Comparison of ENCODE assay signal across 8 mouse cellular contexts in the genomic region with DNA sequence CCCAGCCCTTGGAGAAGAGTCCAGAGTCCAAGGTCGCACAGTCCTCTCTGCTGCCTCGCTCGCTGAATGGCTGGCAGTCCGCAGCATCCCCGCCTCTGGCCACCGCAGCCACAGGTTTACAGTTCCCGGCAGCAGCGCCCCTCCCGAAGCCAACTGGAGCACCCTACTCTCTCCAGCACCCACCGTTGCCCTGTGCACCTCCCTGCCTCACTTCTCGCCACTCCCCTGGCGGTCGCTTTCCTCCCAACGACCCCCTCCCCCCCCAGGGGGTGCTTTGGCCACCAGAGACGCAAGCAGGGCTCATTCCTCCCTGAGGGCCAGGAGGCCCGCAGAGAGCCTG. TPM values are rescaled to one million over a fixed set of nuclear protein-coding genes. Genes with fewer than 3 reads are reported as not detected.
DNase-seq lines count a peak whose midpoint lies in the region; ATAC-seq and TF ChIP-seq lines count a peak whose summit lies in the region.

Nxph1 (plus strand) TSS at position 301 of the 340 bp plus-strand sequence.

- WGBS in heart, embryonic 16.5 days: 1% methylated on average over 16 of the region's 16 CpGs
- WGBS in hindbrain, embryonic 16.5 days: 1% methylated on average over 16 of the region's 16 CpGs
- 5% methylated on average over 16 of the region's 16 CpGs for WGBS in thymus, adult 2 months

- no peak for ATAC-seq in heart, embryonic 16.5 days (replicated peaks; ENCODE audit: extremely low read depth, insufficient read depth, low FRiP score)
- peak; percentile 32 for ATAC-seq in hindbrain, embryonic 16.5 days
- ATAC-seq in megakaryocyte progenitor cell, adult 5-6 weeks (replicated peaks; ENCODE audit: poor library complexity): 0 out of 2 replicates have a peak, but pooled peaks have one; percentile 2

- peaks cover 62% of the 10 kb centered on the region for H3K27me3 ChIP-seq in heart, embryonic 16.5 days (ENCODE audit: control insufficient read depth, insufficient read depth, low read length)
- peaks cover 4% of the 10 kb centered on the region; the same call in 1 of the 2 replicates for H3K27me3 ChIP-seq in hindbrain, embryonic 16.5 days (replicated peaks; ENCODE audit: control insufficient read depth, insufficient read depth, low read length)
- peaks cover 8% of the 10 kb centered on the region; the same call in 1 of the 2 replicates for H3K27me3 ChIP-seq in thymus, adult 2 months (ENCODE audit: control insufficient read depth, insufficient read depth, low read length)

- H3K4me2 ChIP-seq in heart, embryonic 16.5 days (ENCODE audit: low read depth, low read length): peak within 1 kb of the TSS; percentile 58
- peak within 1 kb of the TSS; percentile 94 for H3K4me2 ChIP-seq in hindbrain, embryonic 16.5 days (ENCODE audit: low read length)

- H3K9me3 ChIP-seq in heart, embryonic 16.5 days (replicated peaks; ENCODE audit: control insufficient read depth, low read length): no peaks in the 10 kb centered on the region
- no peaks in the 10 kb centered on the region for H3K9me3 ChIP-seq in hindbrain, embryonic 16.5 days (ENCODE audit: control insufficient read depth, low read length)

- H3K9ac ChIP-seq in heart, embryonic 16.5 days (ENCODE audit: low read length): no peak within 1 kb of the TSS
- peak within 1 kb of the TSS; percentile 81 for H3K9ac ChIP-seq in hindbrain, embryonic 16.5 days (ENCODE audit: low read depth, low read length)

- H3K36me3 ChIP-seq in heart, embryonic 16.5 days (ENCODE audit: control insufficient read depth, insufficient read depth): no peaks in the 10 kb centered on the region
- H3K36me3 ChIP-seq in hindbrain, embryonic 16.5 days (ENCODE audit: control insufficient read depth, insufficient read depth, low read length): no peaks in the 10 kb centered on the region
- no peaks in the 10 kb centered on the region for H3K36me3 ChIP-seq in thymus, adult 2 months (ENCODE audit: control insufficient read depth, insufficient read depth, low read length)

- no peak within 1 kb of the TSS for H3K27ac ChIP-seq in heart, embryonic 16.5 days (ENCODE audit: low read length)
- no peak within 1 kb of the TSS for H3K27ac ChIP-seq in cortical plate, adult 2 months (ENCODE audit: insufficient read depth, low read length)
- H3K27ac ChIP-seq in hindbrain, embryonic 16.5 days (ENCODE audit: low read depth, low read length): peak within 1 kb of the TSS; percentile 90
- no peak within 1 kb of the TSS for H3K27ac ChIP-seq in thymus, adult 2 months (ENCODE audit: control insufficient read depth, insufficient read depth, low read length)

- no peak for TF ChIP-seq POLR2A in cortical plate, adult 2 months (IDR thresholded peaks at IDR 0.05; ENCODE audit: extremely low read depth, insufficient read depth, low read length)
- no peak for TF ChIP-seq POLR2A in thymus, adult 2 months (IDR thresholded peaks at IDR 0.05; ENCODE audit: control insufficient read depth, extremely low read depth, insufficient read depth, low read length, poor library complexity)

- no peak for DNase-seq in heart, postnatal 4 days
- DNase-seq in thymus, adult 2 months: no peak
- no peak for DNase-seq in kidney, adult 9 months
- no peak for DNase-seq in embryo, embryonic 11 days

- no peak for TF ChIP-seq CTCF in cortical plate, adult 2 months (IDR thresholded peaks at IDR 0.05; ENCODE audit: extremely low read depth, insufficient read depth, low read length)
- no peak for TF ChIP-seq CTCF in thymus, adult 2 months (IDR thresholded peaks at IDR 0.05; ENCODE audit: borderline replicate concordance, control insufficient read depth, extremely low read depth, insufficient read depth, low read length, poor library complexity)

- H3K4me3 ChIP-seq in heart, embryonic 16.5 days (ENCODE audit: low read length): peak within 1 kb of the TSS; percentile 38
- H3K4me3 ChIP-seq in cortical plate, adult 2 months (ENCODE audit: insufficient read depth, low read length): peak within 1 kb of the TSS; percentile 57
- peak within 1 kb of the TSS; percentile 67 for H3K4me3 ChIP-seq in hindbrain, embryonic 16.5 days (ENCODE audit: low read length)
- no peak within 1 kb of the TSS for H3K4me3 ChIP-seq in thymus, adult 2 months (ENCODE audit: control insufficient read depth, insufficient read depth, low read length)

- H3K4me1 ChIP-seq in heart, embryonic 16.5 days (ENCODE audit: control insufficient read depth, insufficient read depth, low read length): peaks cover 9% of the 10 kb centered on the region
- no peaks in the 10 kb centered on the region for H3K4me1 ChIP-seq in cortical plate, adult 2 months (ENCODE audit: control insufficient read depth, insufficient read depth, low read length)
- peaks cover 19% of the 10 kb centered on the region for H3K4me1 ChIP-seq in hindbrain, embryonic 16.5 days (ENCODE audit: control insufficient read depth, insufficient read depth, low read depth, low read length)
- 0 out of 2 replicates have a peak, but pooled peaks cover 4% of the 10 kb centered on the region for H3K4me1 ChIP-seq in thymus, adult 2 months (replicated peaks; ENCODE audit: control insufficient read depth, insufficient read depth, low read length)

RNA-seq across cellular contexts. Expression of gene Nxph1, which starts in this region (rescaled TPM):
- polyA plus RNA-seq in heart, embryonic 16.5 days (2015; fragmentation: Nextera tagmentation; extraction: Ambion mirVana): 0.09 and 0.22 TPM in 2 replicates
- total RNA-seq in heart, postnatal 4 days (2021): under 1 TPM in 1 of 2 experiments, not detected in 1; 0.10 TPM
- polyA plus RNA-seq in cortical plate, adult 2 months (2012; rRNA removed): 23.7 and 25.7 TPM in 2 replicates
- polyA plus RNA-seq in hindbrain, embryonic 16.5 days (2015; fragmentation: Nextera tagmentation; extraction: Ambion mirVana): 90.3 and 101 TPM in 2 replicates
- total RNA-seq in megakaryocyte progenitor cell, adult 5-6 weeks (2015): not detected in 2 replicates
- 0.24 TPM in 1 of 2 replicates, not detected in the other for total RNA-seq in megakaryocyte progenitor cell, adult 5-6 weeks (2017)
- polyA plus RNA-seq in thymus, adult 2 months (2012; rRNA removed): 0.06 and 0.11 TPM in 2 replicates

Comparison
In these comparisons a context has a peak if more than half of its experiments do, and no peak if none do; other contexts are left out.
1. RNA of gene Nxph1 (polyA plus RNA-seq): 90.3 to 101 TPM in hindbrain, embryonic 16.5 days and 23.7 to 25.7 TPM in cortical plate, adult 2 months; 0.06 to 0.11 TPM in thymus, adult 2 months and 0.09 to 0.22 TPM in heart, embryonic 16.5 days; every median in the first group is over 10 times any median in the second.
2. Peak in ATAC-seq in megakaryocyte progenitor cell, adult 5-6 weeks; RNA of the gene not detected or under 1 TPM.